Mouse (Mus musculus) left cerebral cortex, postnatal 25 days (tissue): ENCODE results near the gene Ces1e. TPM values are rescaled to one million over a fixed set of nuclear protein-coding genes. Genes with fewer than 3 reads are reported as not detected.
A peak's percentile ranks its signal among the peaks of the same experiment; 100 is the strongest.
"Not testable (repeated sequence)": the region's sequence is repeated elsewhere in the genome, so short reads cannot be mapped to it uniquely, and the experiment has no call there.

ENCODE experiments used
- DNase-seq, 2 experiments: peaks; one replicate each; pipeline ENCODE4 v3.0.0; 2022; ENCODE audit warnings: low spot score in 2 of 2, mixed read lengths in 1 of 2
- intact Hi-C: fragments of 180-260 bp; cut with DNase I; formaldehyde crosslinking; loops from one replicate; pipeline ENCODE4 v1.15.1; 2025
- total RNA-seq, 2 experiments: library from RNA; stranded (reverse); gene quantifications; 2 replicates each; pipeline ENCODE4 v1.2.3; 2021

Ces1e gene
- total RNA-seq, result not detected

DNA sequence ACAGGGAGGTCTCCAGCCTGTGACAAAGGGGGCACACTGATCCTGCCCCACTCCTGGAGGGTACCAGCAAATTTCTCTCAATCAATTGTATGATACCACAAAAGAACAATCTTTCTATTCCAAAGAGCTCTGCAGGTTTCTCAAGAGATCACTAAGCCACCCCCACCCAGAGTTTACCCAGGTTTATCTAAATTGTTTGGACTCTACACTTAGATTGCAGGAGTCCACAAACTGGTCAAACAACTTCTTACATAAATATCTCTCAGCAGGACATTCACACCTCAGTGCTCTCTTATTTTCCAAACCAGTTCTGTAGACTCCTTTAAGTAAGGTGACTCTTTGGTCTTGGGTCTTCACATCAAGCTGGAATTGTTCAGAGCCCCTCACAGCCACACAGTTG is at the start of gene Ces1e:
Gene Ces1e, minus strand, starts transcription at position 174 of the 400 bp plus-strand sequence.
- no peak for DNase-seq
- intact Hi-C loops, result no loop called here

DNA sequence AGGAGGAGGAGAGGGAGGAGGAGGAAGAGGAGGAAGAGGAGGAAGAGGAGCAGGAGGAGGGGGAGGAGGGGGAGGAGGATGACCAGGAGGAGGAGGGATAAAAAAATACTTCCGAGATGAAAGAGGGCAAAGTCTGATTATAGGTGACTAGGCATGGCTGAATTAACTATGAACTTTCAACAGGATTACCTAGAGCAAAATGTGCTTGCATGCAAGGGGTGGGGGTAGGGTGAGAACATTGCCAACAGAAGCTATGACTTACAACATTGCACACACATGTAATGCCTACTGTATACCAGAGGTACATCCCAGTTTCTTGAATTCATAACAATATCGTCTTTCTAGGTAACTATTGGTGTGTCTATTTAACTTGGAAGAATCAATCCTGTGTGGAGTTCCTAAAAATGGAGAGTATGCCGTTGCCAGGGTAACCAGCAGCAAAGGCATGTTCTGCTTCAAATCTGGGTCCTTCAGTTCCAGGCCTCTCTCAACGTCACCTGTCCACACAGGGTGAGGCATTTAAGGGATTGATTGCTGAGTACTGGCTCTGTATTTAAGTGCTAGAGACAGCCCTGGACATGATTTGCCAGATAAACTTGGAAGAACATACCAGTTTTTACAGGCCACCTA is 48.9 kb upstream of the Ces1e start:
- peak; percentile 36 to 58 for DNase-seq
- intact Hi-C loops, result no loop called here

DNA sequence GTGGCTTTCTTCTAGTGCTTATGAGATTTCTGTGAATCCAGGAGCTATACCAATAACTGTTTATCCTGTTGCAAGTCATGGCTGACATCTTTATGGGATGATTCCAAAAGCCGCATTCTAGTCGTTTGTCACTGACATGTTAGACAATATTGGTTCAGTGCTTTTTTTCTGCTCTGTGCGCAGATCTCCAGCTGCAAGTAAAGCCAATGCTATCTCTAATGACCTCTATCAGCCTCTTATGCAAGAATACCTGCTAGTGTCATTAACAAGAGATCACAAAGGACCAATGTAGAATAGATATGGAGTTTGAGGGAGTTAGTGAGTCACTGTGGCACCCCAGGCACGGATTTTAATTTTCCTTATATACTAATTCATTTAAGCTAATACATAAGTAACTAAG is 45.2 kb upstream of the Ces1e start:
- no peak for DNase-seq
- intact Hi-C loops, result no loop called here

DNA sequence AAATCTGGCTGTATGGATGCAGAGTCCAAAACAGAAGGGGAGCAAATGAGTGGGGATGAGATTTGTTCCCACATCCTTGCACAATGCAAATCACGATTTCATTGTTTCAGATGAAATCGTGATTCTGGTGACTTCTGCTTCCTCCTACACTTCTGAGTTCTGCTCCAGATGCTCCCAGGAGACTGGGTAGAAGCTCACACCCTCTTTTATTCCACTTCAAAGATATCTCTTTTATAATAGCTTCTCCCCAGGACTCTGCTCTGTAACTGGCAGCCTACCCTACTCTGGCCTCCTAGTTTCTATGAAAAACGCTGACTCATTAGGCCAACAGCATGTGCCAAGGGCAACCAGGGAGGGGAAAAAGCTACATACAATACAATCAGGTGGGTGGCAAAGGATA is 43.9 kb upstream of the Ces1e start:
- intact Hi-C loops, result no loop called here
- peak; percentile 13 to 78 for DNase-seq

DNA sequence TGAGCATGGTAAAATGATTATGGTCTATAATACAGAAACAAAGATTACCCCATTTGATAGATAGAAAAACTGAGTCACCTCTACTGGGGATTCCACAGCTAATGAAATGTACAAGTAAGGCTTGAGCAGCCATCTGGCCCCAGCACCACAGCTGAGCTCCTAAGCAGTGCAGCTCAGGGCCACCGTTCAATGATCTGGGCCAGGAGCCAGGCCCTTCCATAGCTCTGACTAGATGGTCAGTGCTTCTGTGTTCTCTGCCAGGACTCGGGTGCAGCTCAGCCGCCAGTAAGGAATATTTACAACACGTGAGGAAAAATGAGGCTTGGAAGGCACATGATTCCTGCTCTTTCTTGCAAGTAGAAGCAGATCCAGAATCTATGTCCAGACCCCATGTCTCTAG is 43.3 kb upstream of the Ces1e start:
- intact Hi-C loops, result no loop called here
- DNase-seq, result no peak

DNA sequence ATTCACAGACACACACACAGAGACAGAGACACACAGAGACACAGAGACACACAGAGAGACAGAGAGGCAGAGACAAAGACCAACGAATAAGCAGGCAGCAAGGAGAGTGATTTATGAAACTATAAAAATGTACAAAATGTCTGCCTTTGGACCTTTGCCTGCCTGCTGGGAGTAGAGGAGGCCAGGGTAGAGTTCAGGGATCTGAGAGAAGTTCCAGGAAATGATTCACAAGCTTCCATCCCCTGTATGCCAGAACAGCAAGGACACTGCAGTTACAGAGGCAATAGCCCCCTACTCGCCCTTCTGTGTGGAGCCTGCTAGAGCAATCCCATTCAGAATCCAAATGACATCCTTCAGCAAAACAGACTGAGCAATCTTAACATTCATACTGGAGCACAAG is 32.0 kb upstream of the Ces1e start:
- intact Hi-C loops, result no loop called here
- DNase-seq, result no peak

DNA sequence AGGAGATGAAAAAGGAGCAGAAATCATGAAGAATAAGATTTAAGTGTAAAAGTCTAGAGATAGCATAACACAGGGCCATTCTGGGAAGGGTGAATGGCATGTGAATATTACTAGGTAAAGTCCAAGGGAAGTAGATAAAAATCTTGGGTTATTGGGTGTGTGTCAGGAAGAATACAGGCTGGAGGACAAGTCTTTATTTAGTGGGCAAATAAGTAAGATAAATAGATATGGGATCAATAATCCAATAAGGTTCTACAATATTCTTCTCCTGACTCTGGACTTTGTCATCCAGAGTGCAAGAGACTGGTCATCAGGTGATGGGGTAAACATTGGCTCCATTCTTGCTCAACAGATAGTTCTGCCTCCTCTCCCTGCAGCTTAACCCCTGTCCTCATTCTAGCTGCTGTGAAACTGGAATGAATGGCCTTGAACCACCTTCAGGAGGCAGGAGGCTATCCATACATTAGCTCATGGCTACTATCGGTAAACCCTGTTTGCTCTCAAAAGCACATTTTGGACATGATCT is 23.0 kb upstream of the Ces1e start:
- intact Hi-C loops, result no loop called here
- no peak for DNase-seq

DNA sequence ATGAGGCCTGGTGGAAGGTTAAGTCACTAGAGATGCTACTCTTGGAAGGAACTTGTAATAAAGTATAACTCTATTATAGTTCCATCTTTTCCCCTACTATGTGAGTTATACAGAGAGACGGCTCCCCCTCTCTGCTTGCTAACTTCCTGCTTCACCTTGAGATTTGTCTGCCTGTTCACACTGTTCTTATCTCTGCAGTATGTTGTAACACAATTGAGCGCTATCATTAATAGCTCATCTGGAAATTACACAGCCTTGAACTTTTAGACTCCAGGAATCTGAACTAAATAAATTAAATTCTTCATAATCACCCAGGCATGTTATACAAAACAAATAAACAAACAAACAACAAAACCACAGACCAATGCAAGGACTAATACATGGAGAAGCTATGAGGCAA is 16.6 kb upstream of the Ces1e start:
- intact Hi-C loops, result no loop called here

DNA sequence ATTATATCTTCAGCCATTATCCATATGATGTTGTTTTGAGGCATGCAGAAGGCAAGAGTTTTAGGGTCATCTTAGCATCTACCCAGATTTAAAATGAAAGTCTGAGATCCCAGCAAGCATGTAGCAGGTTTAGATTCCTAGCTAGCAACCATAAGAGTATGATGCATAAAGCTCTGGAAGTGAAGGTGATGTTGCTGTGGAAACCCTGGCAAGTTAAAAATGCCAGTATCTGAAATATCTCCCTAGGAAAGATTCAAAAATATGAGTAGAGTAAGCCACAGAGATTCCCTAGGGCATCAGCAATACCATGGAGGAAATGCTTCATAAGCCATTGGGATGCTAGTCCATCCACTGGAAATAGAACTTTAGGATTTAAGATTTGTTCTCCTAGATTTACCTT is 10.5 kb upstream of the Ces1e start:
- intact Hi-C loops, result no loop called here
- peak; percentile 6 to 66 for DNase-seq

More for the DNA sequence above, 16.6 kb upstream of the Ces1e start:
- DNase-seq, result no peak

DNA sequence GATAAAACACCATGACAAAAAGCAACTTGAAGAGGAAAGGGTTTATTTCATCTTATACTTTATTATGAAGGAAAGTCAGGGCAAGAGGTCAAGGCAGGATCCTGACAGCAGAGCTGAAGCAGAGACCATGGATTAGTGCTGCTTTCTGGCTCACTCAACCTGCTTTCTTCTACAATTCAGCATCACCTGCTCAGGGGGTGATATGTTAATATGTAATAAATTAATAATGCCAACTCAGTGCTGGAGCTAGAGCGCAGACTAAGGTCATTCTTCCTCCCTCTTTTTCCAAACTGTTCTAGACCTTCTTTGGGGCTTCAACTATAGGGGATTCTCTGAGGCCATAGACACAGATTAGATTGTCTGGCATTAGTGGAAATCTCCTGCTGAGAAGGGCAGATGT is 6.3 kb upstream of the Ces1e start:
- intact Hi-C loops, result no loop called here
- no peak for DNase-seq

DNA sequence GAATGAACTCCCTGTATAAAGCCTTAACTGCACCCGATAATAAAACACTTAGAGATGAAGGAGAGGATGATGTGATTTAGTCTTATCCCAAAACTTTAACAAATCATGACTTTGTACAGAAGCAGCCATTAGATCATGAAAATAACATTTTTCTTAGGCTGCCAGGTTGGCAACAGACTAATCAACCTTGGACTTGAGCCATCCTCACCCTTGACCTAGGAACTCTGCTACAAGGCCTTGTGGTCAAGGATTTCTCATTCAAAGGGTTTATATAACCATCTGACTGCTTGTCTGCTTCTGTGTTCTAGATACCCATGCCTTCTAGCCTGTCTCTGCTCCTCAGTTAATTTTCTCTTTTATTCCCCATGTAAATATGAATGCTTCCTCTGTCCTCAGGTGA is 5.3 kb upstream of the Ces1e start:
- intact Hi-C loops, result no loop called here
- DNase-seq, result no peak

DNA sequence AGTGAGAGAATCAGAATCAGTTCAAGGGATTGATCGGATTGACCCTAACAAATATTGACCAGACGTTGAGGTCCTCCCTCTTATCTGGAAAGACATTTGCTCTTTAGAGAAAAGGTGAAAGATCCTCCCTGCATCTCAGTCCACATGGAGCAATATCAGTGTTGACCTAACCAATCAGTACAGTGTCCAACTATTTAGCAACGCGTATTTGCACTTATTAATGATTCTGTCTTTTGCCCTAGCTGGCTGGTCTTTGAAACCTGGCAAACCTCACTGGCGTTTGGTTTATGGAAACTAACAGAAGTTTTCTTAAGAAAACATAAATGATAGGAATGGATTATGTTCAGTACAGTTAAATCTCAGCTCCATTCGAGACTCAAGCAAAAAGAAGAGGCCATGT is 4.6 kb upstream of the Ces1e start:
- intact Hi-C loops, result no loop called here

DNA sequence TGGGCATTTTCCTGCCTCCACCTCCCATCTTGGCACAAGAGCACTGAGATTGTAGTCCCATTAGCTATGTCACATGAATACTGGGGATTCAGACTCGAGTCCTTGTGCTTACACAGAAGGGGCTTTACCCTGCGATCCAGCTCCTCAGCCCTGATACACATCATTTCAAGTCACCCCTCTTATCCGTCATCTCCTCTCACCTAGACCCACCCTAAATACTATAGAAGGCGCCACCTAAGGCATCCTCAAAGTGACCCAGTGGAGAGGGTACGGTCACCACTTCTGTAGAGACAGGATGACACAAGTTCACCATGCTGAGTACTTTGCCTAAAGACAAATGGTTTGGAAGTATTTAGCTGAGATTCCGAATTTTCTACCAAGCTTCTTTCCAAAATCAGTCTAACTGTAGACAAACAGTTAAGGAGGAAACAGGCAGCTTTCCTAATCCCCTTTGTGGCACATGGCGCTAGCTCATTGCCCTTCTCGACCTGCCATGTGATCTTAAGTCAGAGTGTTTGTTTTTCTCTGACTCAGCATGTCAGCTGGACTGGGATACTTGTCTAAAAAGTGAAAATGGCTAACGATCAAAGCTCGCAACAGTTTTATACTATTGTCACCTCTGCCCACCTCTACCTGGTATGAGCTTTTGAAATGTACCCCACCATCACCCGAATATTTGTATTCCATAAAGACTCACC is 597 bp downstream of the Ces1e start:
- intact Hi-C loops, result no loop called here
- DNase-seq, result no peak

More for the DNA sequence above, 4.6 kb upstream of the Ces1e start:
- no peak for DNase-seq

DNA sequence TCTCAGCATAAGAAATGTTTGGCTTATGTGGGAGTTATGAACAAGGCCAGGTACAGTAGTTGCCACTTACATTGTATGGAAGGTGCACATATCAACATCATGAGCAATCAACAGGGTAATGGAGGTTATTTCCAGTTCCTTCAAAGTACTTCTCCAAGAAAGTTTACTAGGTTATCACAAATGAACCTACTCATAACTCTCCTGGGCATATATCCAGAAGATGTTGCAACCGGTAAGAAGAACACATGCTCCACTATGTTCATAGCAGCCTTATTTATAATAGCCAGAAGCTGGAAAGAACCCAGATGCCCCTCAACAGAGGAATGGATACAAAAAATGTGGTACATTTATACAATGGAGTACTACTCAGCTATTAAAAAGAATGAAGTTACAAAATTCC is 2.9 kb downstream of the Ces1e start:
- intact Hi-C loops, DNase-seq: not testable (repeated sequence)

DNA sequence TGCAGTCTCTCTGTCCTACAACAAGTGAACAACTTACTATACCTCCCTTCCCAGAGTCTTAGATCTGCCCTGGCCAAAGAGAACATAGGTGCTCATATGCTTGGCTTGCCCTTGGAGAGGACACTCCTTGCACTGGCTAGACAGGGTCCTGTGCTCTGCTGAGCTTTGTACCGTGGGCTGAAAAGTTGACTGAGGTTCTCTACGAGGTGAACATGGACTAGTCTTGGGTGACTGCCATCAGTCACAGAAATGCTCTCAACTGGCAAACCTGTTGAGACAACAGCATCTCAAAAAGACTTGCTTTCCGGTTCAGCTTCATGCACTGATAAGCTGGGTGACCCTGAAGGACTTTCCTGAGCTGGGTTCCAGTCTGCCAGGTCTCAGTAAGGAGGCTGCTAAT is 7.5 kb downstream of the Ces1e start:
- intact Hi-C loops, result no loop called here
- DNase-seq, result no peak

DNA sequence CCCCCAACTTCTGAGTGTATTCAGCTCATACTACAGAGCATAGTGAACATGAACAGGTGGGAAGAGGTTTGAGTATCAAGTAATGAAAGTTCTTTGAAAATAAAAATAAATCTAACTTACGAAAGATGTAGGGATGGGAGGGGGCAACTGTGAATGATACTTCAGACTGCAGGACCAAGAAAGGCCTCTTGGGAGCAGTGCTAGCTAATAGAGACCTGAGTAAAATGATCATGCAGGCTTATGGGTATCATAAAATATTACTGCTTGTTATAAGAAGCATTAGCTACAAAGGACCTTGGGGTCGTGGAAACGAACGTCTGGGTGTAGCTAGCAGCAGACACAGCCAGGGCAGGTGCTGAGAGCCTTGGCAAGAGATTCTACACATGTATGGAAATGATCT is 11.6 kb downstream of the Ces1e start:
- DNase-seq, result no peak
- intact Hi-C loops, result loop anchor here (2.0 kb wide), 1 partner anchor 181 kb away; no protein-coding TSS in a partner anchor

DNA sequence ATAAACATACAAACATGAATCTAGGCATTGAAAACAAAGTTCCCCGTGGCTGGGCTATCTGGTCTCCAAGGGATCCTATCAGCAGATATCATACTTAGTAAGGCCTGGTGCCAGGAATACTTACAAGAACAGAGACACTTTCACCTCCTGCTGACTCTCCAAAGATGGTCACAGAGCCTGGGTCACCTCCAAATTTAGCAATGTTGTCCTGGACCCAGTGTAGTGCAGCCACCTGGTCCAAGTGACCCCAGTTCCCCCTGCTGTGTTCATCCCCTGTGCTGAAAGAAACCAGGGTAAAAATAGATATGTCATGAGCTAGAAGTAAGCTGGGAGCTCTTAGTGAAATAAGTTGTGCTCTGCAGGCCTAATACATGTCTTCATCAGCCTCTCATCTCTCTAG is 12.0 kb downstream of the Ces1e start:
- intact Hi-C loops, result no loop called here
- DNase-seq, result no peak

DNA sequence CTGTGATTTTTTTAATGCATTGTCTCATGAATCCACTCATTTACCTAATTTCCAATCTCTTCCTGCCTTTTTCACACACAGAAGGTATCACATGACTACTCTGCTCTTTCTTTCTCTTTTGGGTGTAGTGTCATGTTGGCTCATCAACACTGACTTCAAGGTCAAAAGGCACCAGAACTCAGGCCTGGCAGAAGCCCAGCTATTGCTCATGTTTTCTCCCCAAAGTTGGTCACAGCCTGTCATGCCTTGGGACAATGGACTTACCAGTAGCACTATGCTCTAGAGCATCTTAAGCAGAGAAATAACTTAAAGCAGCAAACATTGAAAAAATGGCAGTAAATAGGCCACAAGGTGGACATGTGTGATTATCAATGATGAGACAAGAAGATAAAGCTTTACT is 18.3 kb downstream of the Ces1e start:
- intact Hi-C loops, result no loop called here
- DNase-seq, result no peak

DNA sequence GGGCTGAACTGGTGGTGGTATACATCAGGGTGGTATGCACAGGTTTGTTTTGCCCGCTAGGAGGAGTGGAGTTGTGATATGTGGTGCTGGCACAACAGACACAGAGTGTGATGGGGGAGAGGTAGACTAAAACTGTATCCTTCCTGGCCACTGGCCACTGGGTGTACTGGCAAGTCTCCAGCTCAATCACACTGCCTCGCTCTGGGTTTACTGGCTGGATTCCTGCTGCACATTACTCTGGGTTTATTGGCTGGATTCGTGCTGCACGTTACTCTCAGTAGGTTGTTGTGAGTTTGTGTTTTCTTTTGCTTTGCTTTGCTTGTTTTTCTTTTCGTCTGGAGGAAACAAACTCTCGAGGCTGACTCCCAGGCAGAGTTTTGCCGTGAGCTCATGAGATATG is 30.3 kb downstream of the Ces1e start:
- intact Hi-C loops, DNase-seq: not testable (repeated sequence)

DNA sequence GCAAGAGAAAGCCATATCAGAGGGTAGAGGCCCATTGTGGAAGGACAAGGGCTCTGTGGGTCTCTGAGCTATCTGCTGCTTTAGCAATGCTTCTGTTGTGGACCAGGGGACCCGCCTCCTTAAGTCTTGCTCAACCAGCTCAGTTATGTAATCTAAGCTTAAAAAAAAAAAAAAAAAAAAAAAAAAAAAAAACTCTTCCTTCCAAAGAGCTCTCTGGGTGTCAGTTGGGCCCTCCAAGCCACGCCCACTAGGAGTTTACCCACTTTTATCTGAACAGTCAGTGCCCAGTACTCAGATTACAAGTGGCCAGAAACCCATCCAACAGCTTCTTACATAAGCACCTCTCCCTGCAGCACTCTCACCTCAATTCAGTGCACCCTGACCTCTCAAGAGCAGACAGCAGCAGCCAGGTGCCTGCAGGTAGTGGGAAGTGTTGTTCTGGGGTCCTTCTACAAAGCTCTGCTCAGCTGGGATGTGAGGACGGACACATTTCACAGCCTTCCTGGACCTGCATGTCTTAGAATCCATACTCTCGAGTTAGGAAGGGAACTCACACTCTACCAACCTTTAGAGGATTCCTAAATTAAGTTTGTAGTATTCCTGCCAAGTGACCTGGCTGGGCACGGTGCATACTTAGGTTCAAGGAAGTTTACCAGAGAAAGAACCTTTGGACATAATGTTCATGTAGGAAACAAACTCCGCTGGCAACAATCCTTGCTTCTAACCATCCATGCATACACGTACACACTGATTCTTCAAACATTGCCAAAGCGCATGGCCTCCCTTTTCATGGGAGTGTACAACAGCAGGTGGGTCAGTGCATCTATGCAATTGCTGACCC is 31.5 kb downstream of the Ces1e start, which contains the start of gene Ces1d:
Gene Ces1d, minus strand, starts transcription at position 154 of the 841 bp plus-strand sequence.
- intact Hi-C loops, result no loop called here
- DNase-seq, result no peak
